Mouse (Mus musculus) embryonic fibroblast, embryonic 13.5 days (primary cell): ENCODE measurements around the gene Krr1. TPM values are rescaled to one million over a fixed set of nuclear protein-coding genes. Genes with fewer than 3 reads are reported as not detected.

Experiments used
- H3K27ac ChIP-seq: 2 replicates; pipeline ENCODE4 v1.5.1; 2012; ENCODE audit warnings: low read length, control low read depth, inconsistent platforms; ENCODE audit not compliant: insufficient read depth
- H3K4me1 ChIP-seq: 2 replicates; pipeline ENCODE4 v1.6.1; 2011; ENCODE audit warnings: low read length; ENCODE audit not compliant: control insufficient read depth, insufficient read depth
- H3K4me3 ChIP-seq: 2 replicates; pipeline ENCODE4 v1.5.1; 2011; ENCODE audit warnings: mild to moderate bottlenecking, control low read depth, low read length; ENCODE audit not compliant: insufficient read depth
- CTCF ChIP-seq: IDR thresholded peaks from 2 replicates; pipeline ENCODE4 v1.5.1; 2011; ENCODE audit warnings: mild to moderate bottlenecking, control low read depth, low read length, moderate library complexity, borderline replicate concordance; ENCODE audit not compliant: insufficient read depth
- POLR2A ChIP-seq: IDR thresholded peaks from 2 replicates; pipeline ENCODE4 v1.6.1; 2011; ENCODE audit warnings: low read depth, mild to moderate bottlenecking, control low read depth, low read length, moderate library complexity
- polyA plus RNA-seq: library from polyadenylated mRNA; stranded (reverse); fragments of >200 nt; gene quantifications from 2 replicates; pipeline ENCODE4 v1.2.4, GENCODE M21; 2011; ENCODE audit warnings: low read depth; ENCODE audit not compliant: missing spikeins, insufficient read length

Gene Krr1
- polyA plus RNA-seq, 1 experiment, result 37.6 TPM

DNA sequence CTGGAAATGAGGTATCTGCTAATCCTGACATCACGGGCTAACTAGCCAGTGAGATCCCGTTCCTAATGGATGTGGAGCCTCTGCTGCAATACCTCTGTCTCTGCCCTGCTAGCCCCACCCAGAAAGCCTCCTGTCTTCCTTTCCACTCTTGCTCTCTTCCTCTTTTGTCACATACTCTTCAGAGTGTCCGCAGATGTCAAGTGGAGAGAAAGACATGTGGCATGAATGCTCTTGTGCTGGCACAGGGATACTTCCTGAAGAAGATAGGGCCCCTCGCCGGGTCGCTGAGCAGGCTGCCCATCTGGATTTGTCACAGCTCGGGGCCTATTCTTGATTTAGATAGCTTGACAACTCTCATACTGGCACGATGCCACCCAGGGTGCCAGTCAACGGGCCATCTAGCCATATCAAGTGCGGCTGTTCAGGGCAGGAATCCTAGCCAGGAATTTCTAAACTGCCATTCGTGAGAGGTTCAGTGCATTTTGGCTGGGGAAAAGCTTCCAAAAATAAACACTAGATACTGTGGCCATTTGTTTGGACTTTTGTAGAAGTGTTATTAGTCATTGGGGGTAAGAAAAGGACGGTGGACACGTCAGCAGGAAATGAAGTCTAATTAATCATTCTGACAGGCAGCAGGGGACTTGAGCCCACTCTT is 35.8 kb upstream of the Krr1 start:
- Histone ChIP-seq H3K4me3 (no peak overlapping the region), H3K27ac (peak overlapping the region; percentile 95), H3K4me1 (peaks cover 11% of the 10 kb centered on the region)
- no peak for TF ChIP-seq CTCF
- no peak for TF ChIP-seq POLR2A

DNA sequence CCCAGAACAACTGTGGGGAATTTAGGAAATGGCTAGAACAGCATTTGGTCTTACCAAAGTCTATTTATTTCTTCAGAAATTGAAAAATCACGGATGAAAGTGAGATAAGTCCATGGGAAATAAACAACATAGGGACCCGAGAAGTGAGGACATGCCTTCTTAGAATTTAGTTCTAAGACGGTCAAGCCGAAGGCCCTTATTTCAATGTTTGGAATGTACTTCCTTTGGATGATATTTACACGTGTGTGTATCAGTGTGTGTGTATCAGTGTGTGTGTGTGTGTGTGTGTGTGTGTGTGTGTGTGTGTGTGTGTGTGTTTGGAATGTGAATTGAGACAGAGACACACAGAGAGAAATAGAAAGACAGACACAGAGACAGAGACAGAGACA is 35.3 kb upstream of the Krr1 start:
- Histone ChIP-seq H3K4me3 (no peak overlapping the region), H3K27ac (peak overlapping the region; percentile 95), H3K4me1 (peaks cover 11% of the 10 kb centered on the region)
- no peak for TF ChIP-seq POLR2A
- no peak for TF ChIP-seq CTCF

DNA sequence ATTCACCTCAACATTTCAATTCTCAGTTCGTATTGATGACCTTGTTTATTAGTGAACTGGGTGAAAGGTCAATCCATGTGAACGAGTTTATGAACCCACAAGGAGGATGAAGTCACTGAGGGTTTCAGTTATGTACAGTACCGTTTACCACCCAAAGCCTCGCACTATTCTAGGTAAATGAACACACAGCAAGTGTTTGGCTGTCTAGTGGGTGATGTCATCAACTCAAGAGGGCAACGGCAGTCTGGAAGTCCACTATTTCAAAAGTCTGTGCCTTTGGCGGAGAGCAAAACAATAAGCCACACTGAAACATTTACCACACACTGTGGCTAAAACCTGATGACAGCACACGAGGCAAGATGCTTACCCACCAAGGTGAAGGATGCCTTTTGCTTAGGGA is 29.4 kb upstream of the Krr1 start:
- Histone ChIP-seq H3K4me3 (no peak overlapping the region), H3K4me1 (no peaks in the 10 kb centered on the region), H3K27ac (no peak overlapping the region)
- no peak for TF ChIP-seq POLR2A

DNA sequence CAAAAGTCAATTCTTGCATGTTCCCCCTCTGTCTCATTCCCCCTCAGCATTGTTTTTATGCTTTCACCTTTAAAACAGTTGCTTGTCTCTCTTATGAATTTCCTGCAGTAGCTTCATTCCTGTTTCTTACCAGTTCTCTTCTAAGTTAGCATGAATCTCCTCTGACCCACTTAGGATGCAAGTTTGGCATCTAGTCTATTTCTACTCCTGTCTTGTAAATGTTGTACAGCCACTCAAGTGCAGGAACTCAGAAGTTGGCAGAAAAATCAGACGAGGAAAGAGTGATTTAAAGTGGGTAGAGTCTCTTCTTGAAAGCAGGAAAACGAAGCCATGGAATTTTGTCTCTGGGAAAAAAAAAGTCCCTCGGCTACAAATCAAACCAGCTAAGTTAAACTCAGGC is 26.9 kb upstream of the Krr1 start:
- Histone ChIP-seq H3K4me1 (no peaks in the 10 kb centered on the region), H3K27ac (no peak overlapping the region), H3K4me3 (no peak overlapping the region)
- TF ChIP-seq CTCF (no peak), POLR2A (no peak)

DNA sequence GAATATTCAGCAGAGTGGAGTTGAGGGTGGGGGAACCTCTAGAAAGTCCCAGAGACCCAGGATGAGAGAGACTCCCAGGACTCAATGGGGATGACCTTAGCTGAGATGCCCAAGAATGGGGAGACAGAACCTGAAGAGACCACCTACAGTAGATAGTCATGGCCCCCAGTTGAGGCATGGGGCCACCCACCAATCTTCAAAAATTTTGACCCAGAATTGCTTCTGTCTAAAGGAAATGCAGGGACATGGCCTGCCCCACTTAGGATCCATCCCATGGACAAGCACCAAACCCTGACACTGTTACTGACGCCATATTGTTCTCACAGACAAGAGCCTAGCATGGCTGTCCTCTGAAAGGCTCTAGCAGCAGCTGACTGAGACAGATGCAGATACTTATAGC is 24.4 kb upstream of the Krr1 start:
- H3K4me3 ChIP-seq, result no peak overlapping the region
- no peaks in the 10 kb centered on the region for H3K4me1 ChIP-seq
- TF ChIP-seq CTCF (no peak), POLR2A (no peak)
- H3K27ac ChIP-seq, result no peak overlapping the region

DNA sequence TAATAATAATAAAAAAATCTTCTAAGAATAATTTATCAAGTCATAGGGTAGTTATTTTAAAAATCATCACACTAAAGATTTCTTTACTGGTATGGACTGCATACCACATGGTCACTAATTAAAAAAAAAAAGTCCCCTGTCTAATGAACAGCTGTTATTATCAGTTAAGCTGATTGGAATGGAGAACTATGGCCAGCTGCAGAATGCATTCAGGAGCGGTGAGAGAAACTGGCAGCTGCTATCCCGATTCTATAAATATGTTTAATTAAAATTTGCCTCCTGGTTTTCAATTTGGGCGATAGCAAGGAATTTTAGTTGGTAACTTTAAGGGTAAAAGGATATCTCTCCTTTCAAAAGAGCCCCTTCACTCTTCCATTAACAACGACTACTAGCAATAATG is 23.5 kb upstream of the Krr1 start:
- Histone ChIP-seq H3K4me1 (no peaks in the 10 kb centered on the region), H3K4me3 (no peak overlapping the region), H3K27ac (no peak overlapping the region)
- TF ChIP-seq POLR2A (no peak), CTCF (no peak)

DNA sequence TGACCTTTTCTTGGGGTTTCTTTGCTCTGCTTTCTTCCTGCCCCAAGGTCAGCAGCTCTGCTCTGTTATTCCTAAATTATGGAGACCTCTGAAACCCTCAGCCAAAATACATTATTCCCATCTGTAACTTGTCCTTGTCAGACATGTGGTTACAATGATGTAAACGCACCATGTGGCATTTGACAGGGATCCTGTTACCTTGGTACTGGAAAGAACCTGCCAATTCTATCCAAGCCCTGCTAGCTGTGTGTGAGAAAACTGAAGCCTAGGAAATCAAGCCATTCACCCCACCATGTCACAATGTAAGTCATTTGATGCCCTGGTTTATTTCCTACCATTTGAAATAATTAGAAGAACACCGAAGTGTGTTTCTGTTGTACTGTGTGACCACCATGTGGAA is 16.6 kb upstream of the Krr1 start:
- H3K27ac ChIP-seq, result no peak overlapping the region
- H3K4me3 ChIP-seq, result no peak overlapping the region
- TF ChIP-seq POLR2A (no peak), CTCF (no peak)
- H3K4me1 ChIP-seq, result no peaks in the 10 kb centered on the region

DNA sequence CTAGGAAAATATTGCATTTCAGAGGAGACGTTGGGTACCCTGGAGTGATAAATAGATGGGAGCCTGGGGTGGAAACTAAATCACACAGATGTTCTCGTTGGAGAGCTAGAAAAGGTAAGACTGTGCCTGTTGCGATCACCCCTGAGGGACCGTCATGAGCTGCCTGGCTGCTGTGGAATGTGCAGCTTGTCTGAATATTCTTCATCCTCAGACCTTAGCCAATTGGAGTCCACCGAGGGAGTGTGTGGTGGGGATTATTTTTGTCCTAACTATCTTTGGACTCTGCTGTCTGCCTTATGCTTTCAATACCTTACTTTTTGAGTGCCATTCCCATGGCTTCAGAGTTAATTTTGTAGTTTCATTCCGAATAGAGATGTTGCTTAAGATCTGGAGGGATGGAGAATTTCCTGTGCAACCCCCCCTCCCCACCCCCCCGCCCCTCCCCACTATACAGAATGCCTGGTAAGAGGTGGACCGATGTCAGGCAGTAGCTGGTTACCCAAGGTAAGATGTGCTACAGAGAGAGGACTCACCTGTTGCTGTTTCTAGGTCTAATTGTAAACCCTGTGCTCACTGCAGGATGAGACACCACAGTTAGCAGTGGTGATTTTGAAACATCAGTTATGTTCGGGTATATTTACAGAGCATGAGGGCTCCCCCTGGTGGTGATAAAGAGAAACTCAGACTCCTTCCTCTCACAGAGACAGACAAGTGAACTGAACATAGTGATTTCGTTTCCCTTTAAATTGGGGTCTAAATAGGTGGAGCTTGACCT is 15.0 kb upstream of the Krr1 start:
- Histone ChIP-seq H3K4me3 (no peak overlapping the region), H3K27ac (no peak overlapping the region), H3K4me1 (no peaks in the 10 kb centered on the region)
- no peak for TF ChIP-seq CTCF
- no peak for TF ChIP-seq POLR2A

DNA sequence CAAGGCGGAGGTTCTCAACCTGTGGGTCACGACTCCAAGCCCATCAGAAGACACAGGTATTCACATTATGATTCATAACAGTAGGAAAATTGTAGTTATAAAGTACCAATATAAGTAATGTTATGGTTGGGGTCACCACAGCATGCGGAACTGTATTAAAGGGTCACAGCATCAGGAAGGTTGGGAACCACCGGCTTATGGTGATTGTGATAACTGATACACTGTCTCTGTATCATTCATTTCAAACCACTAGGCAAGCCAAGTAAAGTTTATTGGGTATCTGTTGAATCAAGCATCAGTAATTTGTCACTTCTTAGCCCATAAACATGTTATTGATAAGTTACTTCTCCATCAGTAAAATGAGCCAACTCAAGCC is 14.4 kb upstream of the Krr1 start:
- H3K4me3 ChIP-seq, result no peak overlapping the region
- H3K4me1 ChIP-seq, result no peaks in the 10 kb centered on the region
- TF ChIP-seq POLR2A (no peak), CTCF (no peak)
- no peak overlapping the region for H3K27ac ChIP-seq

DNA sequence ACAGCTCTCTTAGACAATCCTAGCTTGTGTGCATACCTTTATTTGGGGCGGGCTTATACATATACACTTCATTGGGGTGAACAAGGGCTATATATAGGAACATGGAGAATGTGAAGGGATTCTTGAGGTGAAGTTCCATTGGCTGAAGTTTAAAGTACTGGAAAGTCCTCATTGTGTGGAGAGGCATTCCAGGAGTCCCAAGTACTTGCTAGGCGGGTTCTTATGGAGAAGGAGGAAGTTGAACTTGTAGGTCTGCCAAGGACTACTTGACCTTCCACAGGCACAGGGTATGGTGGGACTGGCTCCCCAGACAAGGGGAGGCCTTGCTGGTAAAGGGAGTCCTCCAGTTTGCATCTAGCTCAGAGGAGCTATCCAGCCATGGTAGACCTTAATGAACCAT is 13.1 kb upstream of the Krr1 start:
- TF ChIP-seq POLR2A (no peak), CTCF (no peak)
- Histone ChIP-seq H3K27ac (no peak overlapping the region), H3K4me1 (no peaks in the 10 kb centered on the region), H3K4me3 (no peak overlapping the region)

DNA sequence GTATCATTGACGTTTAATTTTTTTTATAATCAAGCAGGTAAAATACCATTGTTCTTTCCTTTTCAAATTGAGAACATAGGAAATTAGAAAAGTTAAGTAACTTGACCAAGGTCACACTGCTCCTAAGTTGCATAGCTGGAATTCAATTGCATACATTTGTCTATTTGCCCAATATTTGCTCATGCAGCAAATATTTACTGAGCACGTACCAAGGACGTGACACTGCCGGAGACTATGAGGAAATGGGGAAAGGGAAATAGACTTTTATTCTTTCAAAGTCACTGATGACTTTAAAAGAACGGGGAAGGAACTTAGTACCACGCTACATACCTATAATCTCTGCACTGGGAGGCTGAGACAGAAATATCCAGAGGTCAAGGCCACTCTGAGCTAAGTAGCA is 12.0 kb upstream of the Krr1 start:
- Histone ChIP-seq H3K27ac (no peak overlapping the region), H3K4me3 (no peak overlapping the region), H3K4me1 (no peaks in the 10 kb centered on the region)
- TF ChIP-seq CTCF (no peak), POLR2A (no peak)
